Mouse (Mus musculus) midbrain, embryonic 13.5 days (tissue): ENCODE results near the gene Ccdc184. TPM values are rescaled to one million over a fixed set of nuclear protein-coding genes. Genes with fewer than 3 reads are reported as not detected.

Experiments
- ATAC-seq: fragments of 200-750 bp; cut with Nextera tagmentation; 2 replicates; pipeline ENCODE4 v1.8.0; 2017; ENCODE audit warnings: mild to moderate bottlenecking, moderate TSS enrichment, moderate library complexity
- H3K27ac ChIP-seq: fragments of 300-500 bp; sonication (generic); 2 replicates; pipeline ENCODE4 v1.5.1; 2015; ENCODE audit warnings: inconsistent platforms, mild to moderate bottlenecking, moderate library complexity
- H3K27me3 ChIP-seq: fragments of 300-500 bp; sonication (generic); 2 replicates; pipeline ENCODE4 v1.6.1; 2015; ENCODE audit warnings: mild to moderate bottlenecking, inconsistent platforms
- H3K36me3 ChIP-seq: fragments of 300-500 bp; sonication (generic); 2 replicates; pipeline ENCODE4 v1.6.1; 2015; ENCODE audit warnings: mild to moderate bottlenecking, inconsistent platforms
- H3K4me1 ChIP-seq: fragments of 300-500 bp; sonication (generic); replicated peaks from 2 replicates; pipeline ENCODE4 v1.6.1; 2015; ENCODE audit warnings: inconsistent platforms
- H3K4me2 ChIP-seq: fragments of 300-500 bp; sonication (generic); replicated peaks from 2 replicates; pipeline ENCODE4 v1.6.1; 2015; ENCODE audit warnings: moderate library complexity, mild to moderate bottlenecking, inconsistent platforms
- H3K4me3 ChIP-seq: fragments of 300-500 bp; sonication (generic); replicated peaks from 2 replicates; pipeline ENCODE4 v1.5.1; 2015; ENCODE audit warnings: mild to moderate bottlenecking, inconsistent platforms
- H3K9ac ChIP-seq: fragments of 300-500 bp; sonication (generic); replicated peaks from 2 replicates; pipeline ENCODE4 v1.6.1; 2015; ENCODE audit warnings: mild to moderate bottlenecking, inconsistent platforms
- H3K9me3 ChIP-seq: fragments of 300-500 bp; sonication (generic); 2 replicates; pipeline ENCODE4 v1.6.1; 2016; ENCODE audit warnings: mild to moderate bottlenecking, inconsistent platforms
- WGBS: fragments of 180-500 bp; shearing (Covaris S2); methylation state at CpG from one replicate; pipeline ENCODE4 v1.1.7; 2015; 5-methylcytosine and 5-hydroxymethylcytosine counted together
- polyA plus RNA-seq: library from polyadenylated mRNA; unstranded; fragments of >200 nt; fragmentation: Nextera tagmentation; extraction: Ambion mirVana; gene quantifications from 2 replicates; pipeline ENCODE4 v1.2.1, GENCODE M21; 2015

Ccdc184 gene
- polyA plus RNA-seq: 55.4 and 60.4 TPM in 2 replicates

DNA sequence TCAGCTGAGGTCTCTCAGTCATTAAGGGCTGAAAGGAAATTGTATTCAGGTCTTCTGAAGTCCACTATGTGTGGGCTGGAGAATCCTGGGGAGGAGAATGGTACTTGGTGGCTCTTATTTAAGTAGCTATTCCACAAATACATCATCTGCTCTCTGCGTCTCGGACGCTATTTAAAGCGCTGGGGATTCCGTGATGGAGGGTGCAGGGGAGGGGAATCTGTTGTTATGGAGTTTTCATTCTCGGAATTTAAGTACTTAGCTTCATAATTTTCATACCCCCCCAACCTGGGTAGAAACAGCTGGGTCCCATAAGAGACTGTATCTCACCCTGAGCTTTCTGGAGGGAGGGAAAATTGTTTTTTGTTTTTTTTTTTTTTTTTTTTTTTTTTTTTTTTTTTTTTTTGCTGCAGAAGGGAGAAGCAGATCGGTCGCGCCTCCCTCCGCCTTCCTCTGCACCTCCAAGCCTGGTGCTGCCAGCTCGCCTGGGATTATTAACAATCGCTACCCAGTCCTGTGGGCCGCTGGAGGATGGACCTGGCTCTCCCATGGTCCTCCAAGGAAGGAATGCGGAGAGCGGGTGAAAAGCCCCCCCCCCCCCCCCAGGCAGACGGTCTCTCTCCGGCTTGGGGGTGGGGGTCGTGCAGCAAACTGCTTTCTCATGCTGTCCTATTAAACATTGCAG, at the start of gene Ccdc184:
Gene Ccdc184 (plus strand): TSS at position 196 of the 682 bp plus-strand sequence.
- Histone ChIP-seq H3K4me3 (peak within 1 kb of the TSS; percentile 64), H3K4me2 (peak within 1 kb of the TSS; percentile 84), H3K9ac (peak within 1 kb of the TSS; percentile 77), H3K4me1 (peaks cover 50% of the 10 kb centered on the region), H3K27me3 (peaks cover 29% of the 10 kb centered on the region), H3K9me3 (no peaks in the 10 kb centered on the region), H3K27ac (peak within 1 kb of the TSS; percentile 97), H3K36me3 (no peaks in the 10 kb centered on the region)
- ATAC-seq: peak; percentile 86
- WGBS: under 1% methylated on average over 18 of the region's 18 CpGs

DNA sequence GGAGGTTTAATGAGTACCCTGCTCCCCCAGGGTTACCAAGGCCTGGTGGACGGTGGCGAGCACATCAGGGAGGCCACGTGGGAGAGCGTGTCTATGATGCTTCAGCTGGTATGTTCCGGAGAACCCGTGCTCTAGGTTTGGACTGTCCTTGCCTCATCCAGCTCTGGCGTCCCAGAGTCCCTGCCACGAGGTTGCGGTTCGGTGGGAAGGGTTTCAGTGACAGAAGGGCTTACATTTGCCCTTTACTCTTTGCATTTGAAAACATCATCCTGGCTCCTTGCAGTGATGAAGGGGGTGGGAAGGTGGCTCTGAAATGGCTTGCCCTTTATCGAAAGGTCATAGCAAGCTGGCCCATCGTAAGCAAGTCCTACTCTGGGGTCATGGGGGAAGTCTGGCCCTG, 47.6 kb upstream of the Ccdc184 start:
- Histone ChIP-seq H3K4me3 (no peak overlapping the region), H3K36me3 (peaks cover 85% of the 10 kb centered on the region), H3K9me3 (no peaks in the 10 kb centered on the region), H3K4me2 (no peak overlapping the region), H3K4me1 (no peaks in the 10 kb centered on the region), H3K9ac (no peak overlapping the region), H3K27me3 (no peaks in the 10 kb centered on the region), H3K27ac (no peak overlapping the region)
- ATAC-seq: no peak
- 89% methylated on average over 12 of the region's 12 CpGs for WGBS

DNA sequence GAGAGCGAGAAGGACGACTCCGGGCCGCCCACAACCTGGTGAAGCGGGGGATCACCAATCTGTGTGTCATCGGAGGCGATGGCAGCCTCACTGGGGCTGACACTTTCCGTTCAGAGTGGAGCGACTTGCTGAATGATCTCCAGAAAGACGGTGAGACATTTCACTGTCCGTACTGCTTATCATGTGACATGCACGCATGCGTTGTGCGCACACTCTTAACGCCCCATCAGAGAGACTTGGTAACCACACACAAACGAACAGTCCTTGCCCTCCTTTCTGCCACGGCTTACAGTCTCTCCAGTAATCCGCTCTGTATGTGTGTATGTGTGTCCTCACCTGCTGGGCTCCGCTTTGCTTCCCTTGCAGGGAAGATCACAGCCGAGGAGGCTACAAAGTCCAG, 46.1 kb upstream of the Ccdc184 start:
- H3K36me3 ChIP-seq: peaks cover 92% of the 10 kb centered on the region
- WGBS: 95% methylated on average over 20 of the region's 20 CpGs

DNA sequence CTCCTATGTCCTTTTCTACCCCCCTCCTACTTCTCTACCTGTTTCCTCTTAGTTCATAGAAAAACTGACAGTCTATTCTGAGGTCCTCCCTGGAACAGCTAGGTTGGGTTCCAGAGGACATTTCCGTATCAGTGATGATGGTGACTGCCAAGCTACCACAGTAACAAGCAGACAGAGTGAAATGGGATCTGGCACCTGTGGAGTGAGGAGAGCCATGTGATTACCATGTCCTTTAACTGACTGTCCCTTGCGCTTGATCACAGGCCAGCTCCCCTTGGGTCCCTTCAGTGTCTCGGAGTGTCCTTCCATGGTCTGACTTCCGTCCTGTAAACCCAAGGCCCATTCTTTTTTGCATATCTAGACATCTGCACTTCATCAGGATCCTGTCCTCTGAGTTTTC, 36.0 kb upstream of the Ccdc184 start:
- H3K9ac ChIP-seq: no peak overlapping the region
- no peaks in the 10 kb centered on the region for H3K4me1 ChIP-seq
- no peaks in the 10 kb centered on the region for H3K9me3 ChIP-seq
- no peak for ATAC-seq
- H3K4me2 ChIP-seq: no peak overlapping the region
- H3K36me3 ChIP-seq: peaks cover 98% of the 10 kb centered on the region
- no peak overlapping the region for H3K27ac ChIP-seq
- H3K27me3 ChIP-seq: no peaks in the 10 kb centered on the region
- no peak overlapping the region for H3K4me3 ChIP-seq
- WGBS: 98% methylated on average over 4 of the region's 4 CpGs

More for the DNA sequence above, 46.1 kb upstream of the Ccdc184 start:
- no peaks in the 10 kb centered on the region for H3K9me3 ChIP-seq
- no peak overlapping the region for H3K27ac ChIP-seq
- no peak overlapping the region for H3K4me3 ChIP-seq
- ATAC-seq: no peak
- no peak overlapping the region for H3K9ac ChIP-seq
- no peaks in the 10 kb centered on the region for H3K27me3 ChIP-seq
- H3K4me2 ChIP-seq: no peak overlapping the region
- H3K4me1 ChIP-seq: no peaks in the 10 kb centered on the region

DNA sequence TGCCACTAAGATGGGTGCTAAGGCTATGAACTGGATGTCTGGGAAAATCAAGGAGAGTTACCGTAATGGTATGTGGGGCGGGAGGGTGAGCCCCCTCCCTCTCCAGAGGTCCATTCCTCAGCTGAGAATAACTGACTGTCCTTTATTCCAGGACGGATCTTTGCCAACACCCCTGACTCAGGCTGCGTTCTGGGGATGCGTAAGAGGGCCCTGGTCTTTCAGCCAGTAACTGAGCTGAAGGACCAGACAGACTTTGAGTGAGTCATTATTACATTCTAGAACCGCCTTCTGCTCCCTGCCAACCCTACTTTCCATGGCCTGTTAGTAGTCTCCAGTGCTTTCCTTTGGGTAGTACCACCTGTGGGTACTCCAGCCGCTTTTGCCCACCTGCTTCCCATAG, 35.5 kb upstream of the Ccdc184 start:
- WGBS: 93% methylated on average over 7 of the region's 7 CpGs
- peaks cover 98% of the 10 kb centered on the region for H3K36me3 ChIP-seq
- ATAC-seq: no peak
- no peak overlapping the region for H3K4me3 ChIP-seq
- H3K27ac ChIP-seq: no peak overlapping the region
- no peak overlapping the region for H3K4me2 ChIP-seq
- no peaks in the 10 kb centered on the region for H3K4me1 ChIP-seq
- H3K9ac ChIP-seq: no peak overlapping the region
- no peaks in the 10 kb centered on the region for H3K27me3 ChIP-seq
- no peaks in the 10 kb centered on the region for H3K9me3 ChIP-seq

DNA sequence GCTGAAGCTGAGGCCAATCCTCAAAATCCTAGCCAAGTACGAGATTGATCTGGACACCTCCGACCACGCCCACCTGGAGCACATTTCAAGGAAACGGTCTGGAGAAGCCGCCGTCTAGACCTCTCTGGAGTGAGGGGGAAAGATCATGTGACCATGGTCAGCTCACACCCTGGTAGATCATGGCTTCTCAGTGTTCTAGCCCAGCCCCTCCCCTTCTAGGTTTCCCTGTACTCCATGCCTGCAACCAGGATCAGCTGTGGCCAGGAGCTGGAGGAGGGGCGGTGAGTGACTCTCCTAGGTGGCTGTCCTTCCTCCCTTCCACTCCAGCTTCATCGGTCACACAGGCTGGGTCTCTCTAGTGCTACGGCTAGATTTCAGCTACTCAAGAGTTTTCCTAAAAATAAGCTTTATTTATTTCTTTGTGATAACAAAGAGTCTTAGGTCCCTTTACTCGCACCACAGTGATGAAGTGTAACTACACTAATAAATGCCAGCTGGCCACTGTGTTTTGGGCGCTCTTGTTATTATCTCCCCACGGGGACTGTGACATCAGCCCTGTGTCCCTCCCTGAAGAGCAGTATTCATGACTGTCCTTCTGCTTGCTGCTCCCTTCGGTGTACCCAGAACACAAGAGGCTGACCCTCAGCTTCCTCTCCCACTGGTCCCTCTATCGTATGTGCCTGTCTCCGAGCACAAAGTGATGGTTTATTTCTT, 34.9 kb upstream of the Ccdc184 start:
- peaks cover 98% of the 10 kb centered on the region for H3K36me3 ChIP-seq
- no peak overlapping the region for H3K4me2 ChIP-seq
- no peaks in the 10 kb centered on the region for H3K27me3 ChIP-seq
- no peak overlapping the region for H3K4me3 ChIP-seq
- H3K27ac ChIP-seq: no peak overlapping the region
- no peak overlapping the region for H3K9ac ChIP-seq
- no peaks in the 10 kb centered on the region for H3K4me1 ChIP-seq
- ATAC-seq: no peak
- WGBS: 91% methylated on average over 15 of the region's 15 CpGs
- H3K9me3 ChIP-seq: no peaks in the 10 kb centered on the region

DNA sequence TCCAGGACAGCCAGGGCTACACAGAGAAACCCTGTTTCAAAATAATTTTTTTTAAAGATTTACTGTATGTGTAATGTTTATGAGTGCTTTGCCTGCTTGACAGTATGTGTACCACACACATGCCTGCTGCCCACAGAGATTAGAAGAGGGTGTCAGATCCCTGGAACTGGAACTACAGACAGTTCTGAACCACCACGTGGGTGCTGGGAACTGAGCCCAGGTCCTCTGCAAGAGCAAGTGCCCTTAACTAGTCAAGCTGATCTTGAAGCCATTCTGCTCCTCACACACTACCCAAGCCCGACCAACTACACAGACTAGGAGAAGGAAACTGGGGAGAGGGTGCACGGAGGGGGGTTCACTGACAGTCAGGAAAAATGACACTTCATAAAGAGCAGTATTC, 33.5 kb upstream of the Ccdc184 start:
- no peak overlapping the region for H3K9ac ChIP-seq
- peaks cover 96% of the 10 kb centered on the region for H3K36me3 ChIP-seq
- H3K4me1 ChIP-seq: no peaks in the 10 kb centered on the region
- H3K4me3 ChIP-seq: no peak overlapping the region
- no peak for ATAC-seq
- H3K27ac ChIP-seq: no peak overlapping the region
- H3K27me3 ChIP-seq: no peaks in the 10 kb centered on the region
- 83% methylated on average over 3 of the region's 3 CpGs for WGBS
- no peaks in the 10 kb centered on the region for H3K9me3 ChIP-seq
- H3K4me2 ChIP-seq: no peak overlapping the region

DNA sequence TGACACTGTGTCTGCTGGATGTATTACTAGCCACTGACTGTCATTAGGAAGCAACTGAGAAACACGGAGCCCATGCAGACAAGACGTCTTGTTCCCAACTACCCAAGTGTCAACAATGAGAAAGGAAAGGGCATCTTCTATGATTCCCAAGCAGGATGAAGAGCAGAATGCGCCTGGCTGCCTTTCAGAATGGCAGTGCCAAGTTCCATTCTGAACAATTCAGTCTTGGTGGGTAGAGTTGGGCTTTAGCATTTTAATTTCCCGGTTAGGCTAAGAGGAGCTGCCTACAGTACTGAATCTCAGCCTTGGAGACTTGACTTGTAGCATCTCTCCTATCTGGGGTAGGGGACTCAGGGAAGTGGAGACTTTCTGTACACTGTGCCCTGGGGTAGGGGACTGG, 32.9 kb upstream of the Ccdc184 start:
- no peak overlapping the region for H3K27ac ChIP-seq
- no peak overlapping the region for H3K9ac ChIP-seq
- peaks cover 96% of the 10 kb centered on the region for H3K36me3 ChIP-seq
- H3K4me3 ChIP-seq: no peak overlapping the region
- 92% methylated on average over 4 of the region's 4 CpGs for WGBS
- H3K27me3 ChIP-seq: no peaks in the 10 kb centered on the region
- no peaks in the 10 kb centered on the region for H3K9me3 ChIP-seq
- H3K4me2 ChIP-seq: no peak overlapping the region
- no peak for ATAC-seq
- H3K4me1 ChIP-seq: no peaks in the 10 kb centered on the region

DNA sequence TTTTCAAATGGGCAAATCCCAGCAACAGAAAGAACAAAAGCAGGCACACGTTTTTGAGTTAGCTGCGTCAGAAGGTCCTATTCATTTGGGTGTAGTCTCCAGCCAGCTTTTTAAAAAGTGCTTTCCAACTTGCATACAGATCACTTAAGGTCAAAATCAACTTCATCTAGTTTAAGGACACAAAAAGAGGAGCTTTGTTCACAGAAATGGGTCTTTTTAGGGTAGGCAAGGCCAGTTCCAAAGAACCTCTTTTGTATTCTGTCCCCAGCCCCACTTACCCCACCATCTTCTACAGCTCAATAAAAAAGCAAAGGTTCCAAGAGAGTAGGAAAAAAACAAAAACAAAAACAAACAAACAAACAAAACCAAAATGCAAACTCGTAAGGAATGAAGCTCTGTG, 32.3 kb upstream of the Ccdc184 start:
- H3K4me3 ChIP-seq: no peak overlapping the region
- no peaks in the 10 kb centered on the region for H3K27me3 ChIP-seq
- no peak for ATAC-seq
- no peak overlapping the region for H3K27ac ChIP-seq
- H3K36me3 ChIP-seq: peaks cover 96% of the 10 kb centered on the region
- 76% methylated on average over 3 of the region's 3 CpGs for WGBS
- no peak overlapping the region for H3K4me2 ChIP-seq
- H3K9me3 ChIP-seq: no peaks in the 10 kb centered on the region
- no peaks in the 10 kb centered on the region for H3K4me1 ChIP-seq
- H3K9ac ChIP-seq: no peak overlapping the region

DNA sequence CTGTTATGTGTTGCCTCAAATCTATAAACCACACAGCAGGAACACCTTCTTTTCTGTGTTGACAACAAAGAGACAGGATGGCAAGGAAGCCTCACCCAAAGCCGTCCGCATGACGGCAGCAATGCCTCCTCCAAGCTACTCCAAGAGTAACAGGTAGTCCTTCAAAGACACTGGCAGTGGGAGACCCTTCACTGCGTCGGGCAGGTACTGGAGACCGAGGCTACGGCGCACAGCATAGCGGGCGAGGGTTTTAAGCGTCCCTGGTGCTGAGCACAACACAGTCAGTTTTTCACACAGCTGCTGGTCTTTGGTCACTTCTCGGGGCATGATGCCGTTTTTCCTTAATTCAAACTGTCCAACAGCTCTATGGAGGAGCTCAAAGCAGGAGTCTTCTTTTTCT, 31.3 kb upstream of the Ccdc184 start:
- no peak overlapping the region for H3K27ac ChIP-seq
- H3K36me3 ChIP-seq: peaks cover 97% of the 10 kb centered on the region
- H3K27me3 ChIP-seq: no peaks in the 10 kb centered on the region
- no peak overlapping the region for H3K9ac ChIP-seq
- no peak overlapping the region for H3K4me3 ChIP-seq
- H3K9me3 ChIP-seq: no peaks in the 10 kb centered on the region
- no peak for ATAC-seq
- H3K4me2 ChIP-seq: no peak overlapping the region
- H3K4me1 ChIP-seq: no peaks in the 10 kb centered on the region
- 93% methylated on average over 13 of the region's 13 CpGs for WGBS

DNA sequence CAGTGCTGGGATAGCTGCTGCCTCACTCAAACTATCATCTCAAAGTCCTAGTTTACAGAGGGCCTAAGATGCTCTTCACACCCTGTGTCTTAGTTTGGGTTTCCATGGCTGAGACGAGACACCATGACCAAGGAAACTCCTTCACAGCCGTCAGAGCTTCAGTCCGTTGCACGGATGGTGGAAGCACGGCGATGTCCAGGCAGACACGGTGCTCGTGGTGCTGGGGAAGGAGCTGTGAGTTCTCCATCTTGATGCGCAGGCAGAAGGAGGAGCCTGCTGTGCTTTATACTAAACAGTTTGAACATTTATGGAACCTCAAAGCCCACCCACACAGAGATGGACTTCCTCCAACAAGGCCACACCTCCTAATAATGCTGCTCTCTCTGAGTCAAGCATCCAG, 30.1 kb upstream of the Ccdc184 start:
- H3K36me3 ChIP-seq: peaks cover 96% of the 10 kb centered on the region
- no peaks in the 10 kb centered on the region for H3K4me1 ChIP-seq
- no peaks in the 10 kb centered on the region for H3K27me3 ChIP-seq
- H3K27ac ChIP-seq: no peak overlapping the region
- no peak overlapping the region for H3K4me2 ChIP-seq
- WGBS: 92% methylated on average over 9 of the region's 9 CpGs
- no peak overlapping the region for H3K9ac ChIP-seq
- H3K4me3 ChIP-seq: no peak overlapping the region
- no peaks in the 10 kb centered on the region for H3K9me3 ChIP-seq
- no peak for ATAC-seq

DNA sequence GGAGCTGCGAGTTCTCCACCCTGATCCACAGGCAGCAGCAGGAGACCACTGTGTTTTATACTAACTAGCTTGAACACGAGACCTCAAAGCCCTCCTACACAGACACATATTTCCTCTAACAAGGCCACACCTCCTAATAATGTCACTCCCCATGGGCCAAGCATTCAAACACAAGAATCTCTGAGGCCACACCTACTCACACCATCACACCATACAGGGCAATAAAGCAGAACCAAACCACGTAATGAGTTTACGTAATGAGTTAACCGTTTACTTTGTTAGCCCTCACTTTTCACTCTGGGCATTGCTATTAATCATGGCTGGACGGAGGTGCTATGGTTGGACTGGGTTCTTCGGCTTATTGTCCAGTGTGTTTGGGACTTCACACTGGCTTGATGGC, 27.2 kb upstream of the Ccdc184 start:
- peaks cover 8% of the 10 kb centered on the region for H3K4me1 ChIP-seq
- H3K36me3 ChIP-seq: peaks cover 75% of the 10 kb centered on the region
- H3K27ac ChIP-seq: no peak overlapping the region
- H3K4me2 ChIP-seq: no peak overlapping the region
- no peak overlapping the region for H3K4me3 ChIP-seq
- WGBS: 85% methylated on average over 7 of the region's 7 CpGs
- H3K9ac ChIP-seq: no peak overlapping the region
- H3K9me3 ChIP-seq: no peaks in the 10 kb centered on the region
- ATAC-seq: no peak
- no peaks in the 10 kb centered on the region for H3K27me3 ChIP-seq
